Mouse (Mus musculus) embryonic facial prominence, embryonic 12.5 days (tissue): ENCODE data around the gene Mfsd10. TPM values are rescaled to one million over a fixed set of nuclear protein-coding genes. Genes with fewer than 3 reads are reported as not detected.

Experiments used
- ATAC-seq: fragments of 200-750 bp; cut with Nextera tagmentation; 2 replicates; pipeline ENCODE4 v1.8.0; 2017; ENCODE audit not compliant: insufficient number of reproducible peaks, insufficient read depth, low FRiP score, low TSS enrichment
- H3K27ac ChIP-seq: fragments of 300-500 bp; sonication (generic); 2 replicates; pipeline ENCODE4 v1.5.1; 2016; ENCODE audit warnings: mild to moderate bottlenecking
- H3K27me3 ChIP-seq: fragments of 300-500 bp; sonication (generic); 2 replicates; pipeline ENCODE4 v1.6.1; 2016; ENCODE audit warnings: mild to moderate bottlenecking, moderate library complexity
- H3K36me3 ChIP-seq: fragments of 300-500 bp; sonication (generic); 2 replicates; pipeline ENCODE4 v1.6.1; 2016; ENCODE audit warnings: mild to moderate bottlenecking
- H3K4me1 ChIP-seq: fragments of 300-500 bp; sonication (generic); 2 replicates; pipeline ENCODE4 v1.6.1; 2016
- H3K4me2 ChIP-seq: fragments of 300-500 bp; sonication (generic); replicated peaks from 2 replicates; pipeline ENCODE4 v1.6.1; 2016; ENCODE audit warnings: mild to moderate bottlenecking, moderate library complexity
- H3K4me3 ChIP-seq: fragments of 300-500 bp; sonication (generic); 2 replicates; pipeline ENCODE4 v1.5.1; 2016; ENCODE audit warnings: mild to moderate bottlenecking
- H3K9ac ChIP-seq: fragments of 300-500 bp; sonication (generic); 2 replicates; pipeline ENCODE4 v1.6.1; 2016; ENCODE audit warnings: mild to moderate bottlenecking, moderate library complexity
- H3K9me3 ChIP-seq: fragments of 300-500 bp; sonication (generic); 2 replicates; pipeline ENCODE4 v1.6.1; 2016; ENCODE audit warnings: mild to moderate bottlenecking, moderate library complexity
- WGBS: fragments of 180-500 bp; shearing (Covaris S2); methylation state at CpG from one replicate; pipeline ENCODE4 v1.1.7; 2016; 5-methylcytosine and 5-hydroxymethylcytosine counted together
- polyA plus RNA-seq: library from polyadenylated mRNA; unstranded; fragments of >200 nt; fragmentation: Nextera tagmentation; extraction: Ambion mirVana; gene quantifications from 2 replicates; pipeline ENCODE4 v1.2.1, GENCODE M21; 2016

Mfsd10 gene
- 112 and 121 TPM in 2 replicates for polyA plus RNA-seq

DNA sequence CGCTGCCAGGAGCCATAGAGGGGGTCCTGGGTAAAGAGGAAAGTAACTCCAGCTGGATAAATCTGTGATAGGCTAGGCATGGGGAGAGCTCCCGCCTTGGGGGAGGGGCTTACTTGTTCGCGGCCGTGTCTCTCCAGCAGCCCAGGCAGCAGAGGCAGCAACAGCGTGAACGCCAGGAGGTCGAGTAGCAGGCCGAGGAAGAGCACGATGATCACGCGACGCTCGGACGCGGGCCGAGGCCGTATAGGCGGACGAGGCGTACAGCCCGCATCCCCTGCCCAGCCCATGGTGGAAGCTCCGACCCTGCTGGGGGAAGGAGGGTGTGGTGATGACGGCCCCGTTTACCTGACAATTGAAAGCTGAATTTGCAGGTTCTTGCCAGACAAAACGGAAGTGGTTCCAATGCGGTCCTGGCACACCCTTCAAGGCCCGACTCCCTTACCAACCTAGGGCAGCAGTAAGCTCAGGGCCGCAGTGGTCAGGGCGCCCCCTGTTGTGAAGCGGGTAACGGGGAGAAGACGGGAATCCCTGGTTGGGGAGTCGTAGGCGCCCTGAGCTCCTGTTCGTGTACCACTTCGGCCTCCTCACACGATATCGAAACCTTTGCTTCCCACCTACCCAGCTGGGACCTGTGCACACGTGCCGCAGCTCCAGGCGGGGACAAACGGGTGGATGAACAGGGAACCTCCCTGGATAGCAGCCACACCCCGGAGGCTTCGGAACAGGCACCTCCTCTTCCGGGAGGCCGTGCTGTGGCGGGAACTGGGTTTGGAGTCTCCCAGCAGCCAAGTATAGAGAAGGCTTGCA, at the start of gene Mfsd10:
Mfsd10 (minus strand) TSS at position 732 of the 807 bp plus-strand sequence.
- Histone ChIP-seq H3K36me3 (peaks cover 80% of the 10 kb centered on the region), H3K9me3 (no peaks in the 10 kb centered on the region), H3K27ac (peak within 1 kb of the TSS; percentile 87), H3K4me3 (peak within 1 kb of the TSS; percentile 58), H3K9ac (peak within 1 kb of the TSS; percentile 64), H3K4me1 (peaks cover 19% of the 10 kb centered on the region), H3K27me3 (no peaks in the 10 kb centered on the region), H3K4me2 (peak within 1 kb of the TSS; percentile 69)
- WGBS: under 1% methylated on average over 48 of the region's 48 CpGs
- peak; percentile 87 for ATAC-seq

DNA sequence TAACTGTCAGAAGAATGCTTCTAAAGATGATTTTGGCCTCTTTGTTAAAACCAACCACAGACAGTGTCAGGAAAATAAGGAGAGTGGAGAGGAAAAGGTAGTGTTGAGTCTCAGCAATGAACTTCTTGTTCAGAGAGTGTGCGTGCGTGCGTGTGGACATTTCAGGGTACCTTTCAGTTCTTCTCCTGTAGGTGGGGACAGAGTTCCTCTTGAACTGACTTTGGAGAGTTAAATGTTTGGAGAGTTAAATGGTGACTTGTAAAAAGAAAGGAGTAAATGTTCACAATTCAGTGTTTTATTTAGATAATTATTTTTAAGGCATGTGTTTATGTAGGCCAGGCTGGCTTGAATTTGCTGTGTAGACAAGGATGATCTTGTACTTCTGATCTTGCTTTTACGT, 33.3 kb upstream of the Mfsd10 start:
- H3K4me1 ChIP-seq: no peaks in the 10 kb centered on the region
- 0 out of 2 replicates have a peak, but pooled peaks cover 3% of the 10 kb centered on the region for H3K36me3 ChIP-seq
- WGBS: 77% methylated on average over 4 of the region's 4 CpGs
- no peaks in the 10 kb centered on the region for H3K27me3 ChIP-seq
- H3K4me2 ChIP-seq: no peak overlapping the region
- no peak overlapping the region for H3K9ac ChIP-seq
- no peak overlapping the region for H3K4me3 ChIP-seq
- no peak overlapping the region for H3K27ac ChIP-seq
- H3K9me3 ChIP-seq: no peaks in the 10 kb centered on the region
- ATAC-seq: no peak

- Histone ChIP-seq H3K27ac (no peak overlapping the region), H3K27me3 (no peaks in the 10 kb centered on the region), H3K9ac (no peak overlapping the region), H3K36me3 (0 out of 2 replicates have a peak, but pooled peaks cover 3% of the 10 kb centered on the region), H3K4me1 (no peaks in the 10 kb centered on the region), H3K4me3 (no peak overlapping the region), H3K4me2 (no peak overlapping the region), H3K9me3 (no peaks in the 10 kb centered on the region)
- no peak for ATAC-seq
- WGBS: 82% methylated on average over 2 of the region's 2 CpGs
Measured at GRCm38 (mm10) chr5:34669493-34669892, 32.5 kb upstream of the Mfsd10 start.

GRCm38 (mm10) chr5:34663231-34663630, 26.2 kb upstream of the Mfsd10 start:
- Histone ChIP-seq H3K27ac (no peak overlapping the region), H3K36me3 (no peaks in the 10 kb centered on the region), H3K9ac (no peak overlapping the region), H3K4me2 (no peak overlapping the region), H3K4me1 (peaks cover 5% of the 10 kb centered on the region), H3K4me3 (no peak overlapping the region), H3K9me3 (no peaks in the 10 kb centered on the region), H3K27me3 (no peaks in the 10 kb centered on the region)
- ATAC-seq: no peak
- WGBS: 100% methylated on average over 2 of the region's 2 CpGs

GRCm38 (mm10) chr5:34661909-34662308, 24.9 kb upstream of the Mfsd10 start:
- Histone ChIP-seq H3K4me2 (no peak overlapping the region), H3K9ac (no peak overlapping the region), H3K36me3 (peaks cover 7% of the 10 kb centered on the region; the same call in 1 of the 2 replicates), H3K27ac (no peak overlapping the region), H3K4me3 (no peak overlapping the region), H3K27me3 (no peaks in the 10 kb centered on the region), H3K4me1 (peaks cover 5% of the 10 kb centered on the region), H3K9me3 (no peaks in the 10 kb centered on the region)
- ATAC-seq: no peak
- whole genome bisulfite sequencing: 83% methylated on average over 4 of the region's 4 CpGs

GRCm38 (mm10) chr5:34660591-34661130, 23.6 kb upstream of the Mfsd10 start:
- Histone ChIP-seq H3K27ac (peak overlapping the region; percentile 80), H3K9me3 (no peaks in the 10 kb centered on the region), H3K4me3 (peak overlapping the region; percentile 81), H3K27me3 (no peaks in the 10 kb centered on the region), H3K4me1 (peaks cover 5% of the 10 kb centered on the region), H3K4me2 (peak overlapping the region; percentile 53), H3K9ac (peak overlapping the region; percentile 55), H3K36me3 (peaks cover 17% of the 10 kb centered on the region)
- under 1% methylated on average over 57 of the region's 57 CpGs for WGBS
- ATAC-seq: no peak; the same call in 1 of the 2 replicates

- peak; percentile 100 for ATAC-seq
- under 1% methylated on average over 60 of the region's 60 CpGs for WGBS
- H3K27me3 ChIP-seq: no peaks in the 10 kb centered on the region
- peak within 1 kb of the TSS; percentile 80 for H3K27ac ChIP-seq
- H3K4me2 ChIP-seq: peak within 1 kb of the TSS; percentile 82
- peaks cover 24% of the 10 kb centered on the region for H3K36me3 ChIP-seq
- peaks cover 5% of the 10 kb centered on the region for H3K4me1 ChIP-seq
- no peaks in the 10 kb centered on the region for H3K9me3 ChIP-seq
- H3K4me3 ChIP-seq: peak within 1 kb of the TSS; percentile 81
- peak within 1 kb of the TSS; percentile 74 for H3K9ac ChIP-seq
Measured at GRCm38 (mm10) chr5:34659686-34660590, 22.9 kb upstream of the Mfsd10 start, which contains the start of the genes Nop14 and Grk4. Gene Nop14 (minus strand): TSS chr5:34660148. Gene Grk4 (plus strand): TSS chr5:34660379.

- Histone ChIP-seq H3K27ac (no peak overlapping the region), H3K9ac (no peak overlapping the region), H3K4me2 (no peak overlapping the region), H3K9me3 (no peaks in the 10 kb centered on the region), H3K36me3 (peaks cover 44% of the 10 kb centered on the region), H3K27me3 (no peaks in the 10 kb centered on the region), H3K4me1 (peaks cover 5% of the 10 kb centered on the region), H3K4me3 (no peak overlapping the region)
- WGBS: 93% methylated on average over 8 of the region's 8 CpGs
- ATAC-seq: no peak
Measured at GRCm38 (mm10) chr5:34657556-34657955, 20.5 kb upstream of the Mfsd10 start.

GRCm38 (mm10) chr5:34654881-34655280, 17.9 kb upstream of the Mfsd10 start:
- Histone ChIP-seq H3K4me2 (no peak overlapping the region), H3K4me3 (no peak overlapping the region), H3K4me1 (peaks cover 5% of the 10 kb centered on the region), H3K27me3 (no peaks in the 10 kb centered on the region), H3K9ac (no peak overlapping the region), H3K9me3 (no peaks in the 10 kb centered on the region), H3K36me3 (peaks cover 70% of the 10 kb centered on the region), H3K27ac (no peak overlapping the region)
- 90% methylated on average over 9 of the region's 9 CpGs for WGBS
- ATAC-seq: no peak

DNA sequence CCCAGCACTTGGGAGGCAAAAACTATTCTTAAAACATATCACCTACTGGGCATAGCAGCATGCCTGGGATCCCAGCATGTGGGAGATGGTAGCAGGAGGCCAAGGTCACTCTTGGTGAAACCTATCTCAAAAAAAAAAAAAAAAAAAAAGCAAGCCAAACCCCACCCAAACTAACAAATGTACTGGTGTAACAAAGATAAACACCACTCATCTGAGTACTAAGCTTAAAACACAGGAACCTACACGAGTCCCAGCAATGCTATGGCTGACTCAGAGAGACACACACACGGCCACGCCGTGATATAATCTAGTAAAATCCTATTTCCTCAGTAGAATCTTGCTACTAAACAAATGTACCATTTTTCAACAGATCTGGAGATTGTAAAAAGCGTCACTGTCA, 15.9 kb upstream of the Mfsd10 start:
- Histone ChIP-seq H3K4me3 (no peak overlapping the region), H3K36me3 (peaks cover 89% of the 10 kb centered on the region), H3K27ac (no peak overlapping the region), H3K27me3 (no peaks in the 10 kb centered on the region), H3K4me1 (no peaks in the 10 kb centered on the region), H3K9ac (no peak overlapping the region), H3K9me3 (no peaks in the 10 kb centered on the region), H3K4me2 (no peak overlapping the region)
- ATAC-seq: no peak
- WGBS: 93% methylated on average over 5 of the region's 5 CpGs

GRCm38 (mm10) chr5:34647581-34647980, 10.6 kb upstream of the Mfsd10 start:
- ATAC-seq: no peak
- Histone ChIP-seq H3K4me3 (no peak overlapping the region), H3K27me3 (no peaks in the 10 kb centered on the region), H3K4me2 (no peak overlapping the region), H3K9me3 (no peaks in the 10 kb centered on the region), H3K36me3 (peaks cover 96% of the 10 kb centered on the region), H3K4me1 (no peaks in the 10 kb centered on the region), H3K27ac (no peak overlapping the region), H3K9ac (no peak overlapping the region)
- WGBS: 54% methylated on average over 4 of the region's 4 CpGs
